Mouse (Mus musculus): ENCODE measurements around the gene Glipr2.

The Glipr2 gene

GRCm38 (mm10) chr4:44004623-44005409 is 47.6 kb downstream of the Glipr2 start:
- DNase-seq (ENCODE audit: inconsistent ontology term) = no peak

- DNase-seq (ENCODE audit: inconsistent ontology term) = no peak
Measured at GRCm38 (mm10) chr4:44010176-44010575, 53.0 kb downstream of the Glipr2 start.

GRCm38 (mm10) chr4:44010893-44011292 is 53.7 kb downstream of the Glipr2 start:
- no peak for DNase-seq (ENCODE audit: inconsistent ontology term)

- DNase-seq (ENCODE audit: inconsistent ontology term) = no peak
Measured at GRCm38 (mm10) chr4:44011799-44012198, 54.6 kb downstream of the Glipr2 start.

GRCm38 (mm10) chr4:44012376-44013367 is 55.5 kb downstream of the Glipr2 start:
- peak; percentile 97 for DNase-seq (ENCODE audit: inconsistent ontology term)

- DNase-seq (ENCODE audit: inconsistent ontology term) = peak; percentile 69
Measured at GRCm38 (mm10) chr4:44013391-44014070, 56.3 kb downstream of the Glipr2 start.

GRCm38 (mm10) chr4:44016071-44016470 is 58.9 kb downstream of the Glipr2 start:
- DNase-seq (ENCODE audit: inconsistent ontology term) = no peak

GRCm38 (mm10) chr4:44016791-44017190 is 59.6 kb downstream of the Glipr2 start:
- no peak for DNase-seq (ENCODE audit: inconsistent ontology term)

GRCm38 (mm10) chr4:44022323-44022722 is 65.1 kb downstream of the Glipr2 start:
- no peak for DNase-seq (ENCODE audit: inconsistent ontology term)

- no peak for DNase-seq (ENCODE audit: inconsistent ontology term)
Measured at GRCm38 (mm10) chr4:44022766-44023165, 65.6 kb downstream of the Glipr2 start.

GRCm38 (mm10) chr4:44023681-44024080 is 66.5 kb downstream of the Glipr2 start:
- DNase-seq (ENCODE audit: inconsistent ontology term) = no peak

GRCm38 (mm10) chr4:44024241-44024640 is 67.0 kb downstream of the Glipr2 start:
- no peak for DNase-seq (ENCODE audit: inconsistent ontology term)

GRCm38 (mm10) chr4:44025570-44025969 is 68.4 kb downstream of the Glipr2 start:
- DNase-seq (ENCODE audit: inconsistent ontology term) = no peak
